Mouse (Mus musculus): ENCODE results near the gene Olfr74. TPM values are rescaled to one million over a fixed set of nuclear protein-coding genes. Genes with fewer than 3 reads are reported as not detected.

Olfr74 gene
- not detected for polyA plus RNA-seq (2014; fragmentation: Illumina TruSeq; extraction: RNeasy Lipid Tissue Mini Kit (QIAGEN cat#74804); ENCODE audit: insufficient read depth, low read depth, low replicate concordance)

DNA sequence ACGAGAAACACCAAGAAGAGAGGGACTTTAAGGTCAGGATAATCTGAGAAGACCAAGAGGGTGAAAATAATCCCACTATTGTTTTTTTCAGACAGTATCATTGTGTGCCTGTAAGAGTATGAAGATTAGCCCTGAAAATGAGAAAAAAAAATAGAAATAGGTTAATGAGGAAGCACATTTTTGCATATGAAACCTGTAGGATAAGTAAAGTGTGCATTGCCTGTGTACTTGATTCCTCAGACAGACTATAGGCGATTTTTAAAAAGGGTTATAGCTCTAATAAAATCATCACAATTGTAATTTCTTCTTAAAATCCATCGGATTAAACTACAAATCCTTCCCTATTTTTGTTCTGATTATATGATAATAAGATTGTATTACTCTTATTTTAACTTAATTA, at the start of gene Olfr74:
TSS of gene Olfr74 (minus strand) at position 101 of the 400 bp plus-strand sequence.

DNA sequence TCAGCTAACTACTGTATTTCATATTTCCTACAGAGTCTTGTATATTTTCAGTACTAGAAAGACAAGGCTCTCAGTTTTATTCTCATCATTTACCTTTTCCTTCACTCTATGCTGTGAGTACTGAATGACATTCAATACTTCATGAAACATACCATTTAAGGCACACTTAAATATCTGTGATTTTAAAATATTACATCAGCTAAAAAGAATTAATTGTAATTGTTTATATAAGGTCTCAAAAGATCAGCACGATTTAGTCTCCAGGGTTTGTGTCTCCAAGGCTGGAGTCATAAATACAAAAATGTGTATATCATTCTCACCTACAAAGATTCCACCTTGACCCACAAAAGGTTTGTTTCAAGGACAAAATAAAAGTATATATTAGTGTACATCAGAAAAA, 48.0 kb upstream of the Olfr74 start, which contains the start of gene Olfr1161:
TSS of gene Olfr1161 (plus strand) at position 301 of the 400 bp plus-strand sequence.

GRCm38 (mm10) chr2:88007515-88008318, 33.3 kb upstream of the Olfr74 start, which contains the start of gene Olfr1160:
Gene Olfr1160, minus strand, starts transcription at chr2:88008268.

DNA sequence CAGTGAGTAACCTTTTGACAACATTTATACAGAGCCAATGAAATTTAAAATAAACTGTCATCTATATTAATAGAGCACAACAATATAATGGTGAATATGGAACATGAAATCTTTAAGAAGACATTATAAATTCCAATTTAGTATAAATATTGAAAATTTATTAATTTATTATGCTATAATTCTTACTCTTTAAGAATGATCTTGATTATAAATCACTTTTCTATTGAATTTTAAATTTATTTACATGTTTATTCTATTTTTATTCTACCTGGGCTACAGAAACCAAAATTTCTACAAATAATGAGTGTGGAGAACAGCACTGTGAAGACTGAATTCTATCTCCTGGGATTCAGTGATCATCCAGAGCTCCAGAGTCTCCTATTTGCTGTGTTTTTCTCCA, 15.3 kb upstream of the Olfr74 start, which contains the start of gene Olfr1158:
TSS of gene Olfr1158 (plus strand) at position 301 of the 400 bp plus-strand sequence.

GRCm38 (mm10) chr2:87968199-87968598, 6.3 kb downstream of the Olfr74 start, which contains the start of gene Olfr1157:
Gene Olfr1157, minus strand, starts transcription at chr2:87968299.

GRCm38 (mm10) chr2:87953000-87953399, 21.5 kb downstream of the Olfr74 start, which contains the start of gene Olfr1156:
Gene Olfr1156, minus strand, starts transcription at chr2:87953100.

GRCm38 (mm10) chr2:87945037-87945436, 29.4 kb downstream of the Olfr74 start, which contains the start of gene Olfr1155:
Gene Olfr1155, minus strand, starts transcription at chr2:87945137.

Other genes starting within 250 kb of the Olfr74 start
- not detected for gene Olfr1138, start 234.7 kb downstream of the Olfr74 start, polyA plus RNA-seq (2014; fragmentation: Illumina TruSeq; extraction: RNeasy Lipid Tissue Mini Kit (QIAGEN cat#74804); ENCODE audit: insufficient read depth, low read depth, low replicate concordance)
- gene Olfr1140, start 230.9 kb downstream of the Olfr74 start, polyA plus RNA-seq (2014; fragmentation: Illumina TruSeq; extraction: RNeasy Lipid Tissue Mini Kit (QIAGEN cat#74804); ENCODE audit: insufficient read depth, low read depth, low replicate concordance): not detected
- not detected for gene Olfr1141, start 220.7 kb downstream of the Olfr74 start, polyA plus RNA-seq (2014; fragmentation: Illumina TruSeq; extraction: RNeasy Lipid Tissue Mini Kit (QIAGEN cat#74804); ENCODE audit: insufficient read depth, low read depth, low replicate concordance)
- not detected for gene Olfr152, start 195.2 kb downstream of the Olfr74 start, polyA plus RNA-seq (2014; fragmentation: Illumina TruSeq; extraction: RNeasy Lipid Tissue Mini Kit (QIAGEN cat#74804); ENCODE audit: insufficient read depth, low read depth, low replicate concordance)
- not detected for gene Olfr1143, start 174.1 kb downstream of the Olfr74 start, polyA plus RNA-seq (2014; fragmentation: Illumina TruSeq; extraction: RNeasy Lipid Tissue Mini Kit (QIAGEN cat#74804); ENCODE audit: insufficient read depth, low read depth, low replicate concordance)
- not detected for gene Olfr1145, start 164.8 kb downstream of the Olfr74 start, polyA plus RNA-seq (2014; fragmentation: Illumina TruSeq; extraction: RNeasy Lipid Tissue Mini Kit (QIAGEN cat#74804); ENCODE audit: insufficient read depth, low read depth, low replicate concordance)
- not detected for gene Olfr1148, start 144.1 kb downstream of the Olfr74 start, polyA plus RNA-seq (2014; fragmentation: Illumina TruSeq; extraction: RNeasy Lipid Tissue Mini Kit (QIAGEN cat#74804); ENCODE audit: insufficient read depth, low read depth, low replicate concordance)
- not detected for gene Olfr1150-ps1, start 130.7 kb downstream of the Olfr74 start, polyA plus RNA-seq (2014; fragmentation: Illumina TruSeq; extraction: RNeasy Lipid Tissue Mini Kit (QIAGEN cat#74804); ENCODE audit: insufficient read depth, low read depth, low replicate concordance)
- not detected for gene Olfr1151, start 118.8 kb downstream of the Olfr74 start, polyA plus RNA-seq (2014; fragmentation: Illumina TruSeq; extraction: RNeasy Lipid Tissue Mini Kit (QIAGEN cat#74804); ENCODE audit: insufficient read depth, low read depth, low replicate concordance)
- not detected for gene Olfr1152, start 108.2 kb downstream of the Olfr74 start, polyA plus RNA-seq (2014; fragmentation: Illumina TruSeq; extraction: RNeasy Lipid Tissue Mini Kit (QIAGEN cat#74804); ENCODE audit: insufficient read depth, low read depth, low replicate concordance)
- gene Olfr1153, start 79.7 kb downstream of the Olfr74 start, polyA plus RNA-seq (2014; fragmentation: Illumina TruSeq; extraction: RNeasy Lipid Tissue Mini Kit (QIAGEN cat#74804); ENCODE audit: insufficient read depth, low read depth, low replicate concordance): not detected
- gene Olfr1154, start 69.5 kb downstream of the Olfr74 start, polyA plus RNA-seq (2014; fragmentation: Illumina TruSeq; extraction: RNeasy Lipid Tissue Mini Kit (QIAGEN cat#74804); ENCODE audit: insufficient read depth, low read depth, low replicate concordance): not detected
- gene Olfr1155, start 29.5 kb downstream of the Olfr74 start, polyA plus RNA-seq (2014; fragmentation: Illumina TruSeq; extraction: RNeasy Lipid Tissue Mini Kit (QIAGEN cat#74804); ENCODE audit: insufficient read depth, low read depth, low replicate concordance): not detected
- gene Olfr1156, start 21.6 kb downstream of the Olfr74 start, polyA plus RNA-seq (2014; fragmentation: Illumina TruSeq; extraction: RNeasy Lipid Tissue Mini Kit (QIAGEN cat#74804); ENCODE audit: insufficient read depth, low read depth, low replicate concordance): not detected
- not detected for gene Olfr1157, start 6.4 kb downstream of the Olfr74 start, polyA plus RNA-seq (2014; fragmentation: Illumina TruSeq; extraction: RNeasy Lipid Tissue Mini Kit (QIAGEN cat#74804); ENCODE audit: insufficient read depth, low read depth, low replicate concordance)
- gene Olfr1158, start 15.4 kb upstream of the Olfr74 start, polyA plus RNA-seq (2014; fragmentation: Illumina TruSeq; extraction: RNeasy Lipid Tissue Mini Kit (QIAGEN cat#74804); ENCODE audit: insufficient read depth, low read depth, low replicate concordance): not detected
- gene Olfr1160, start 33.6 kb upstream of the Olfr74 start, polyA plus RNA-seq (2014; fragmentation: Illumina TruSeq; extraction: RNeasy Lipid Tissue Mini Kit (QIAGEN cat#74804); ENCODE audit: insufficient read depth, low read depth, low replicate concordance): not detected
- not detected for gene Olfr1161, start 48.1 kb upstream of the Olfr74 start, polyA plus RNA-seq (2014; fragmentation: Illumina TruSeq; extraction: RNeasy Lipid Tissue Mini Kit (QIAGEN cat#74804); ENCODE audit: insufficient read depth, low read depth, low replicate concordance)
- gene Olfr73, start 63.0 kb upstream of the Olfr74 start, polyA plus RNA-seq (2014; fragmentation: Illumina TruSeq; extraction: RNeasy Lipid Tissue Mini Kit (QIAGEN cat#74804); ENCODE audit: insufficient read depth, low read depth, low replicate concordance): not detected
- not detected for gene Olfr1162, start 76.5 kb upstream of the Olfr74 start, polyA plus RNA-seq (2014; fragmentation: Illumina TruSeq; extraction: RNeasy Lipid Tissue Mini Kit (QIAGEN cat#74804); ENCODE audit: insufficient read depth, low read depth, low replicate concordance)
- not detected for gene Olfr1163, start 97.2 kb upstream of the Olfr74 start, polyA plus RNA-seq (2014; fragmentation: Illumina TruSeq; extraction: RNeasy Lipid Tissue Mini Kit (QIAGEN cat#74804); ENCODE audit: insufficient read depth, low read depth, low replicate concordance)
- not detected for gene Olfr1164, start 119.3 kb upstream of the Olfr74 start, polyA plus RNA-seq (2014; fragmentation: Illumina TruSeq; extraction: RNeasy Lipid Tissue Mini Kit (QIAGEN cat#74804); ENCODE audit: insufficient read depth, low read depth, low replicate concordance)
- gene Olfr1166, start 153.6 kb upstream of the Olfr74 start, polyA plus RNA-seq (2014; fragmentation: Illumina TruSeq; extraction: RNeasy Lipid Tissue Mini Kit (QIAGEN cat#74804); ENCODE audit: insufficient read depth, low read depth, low replicate concordance): not detected
- gene Olfr1167, start 180.5 kb upstream of the Olfr74 start, polyA plus RNA-seq (2014; fragmentation: Illumina TruSeq; extraction: RNeasy Lipid Tissue Mini Kit (QIAGEN cat#74804); ENCODE audit: insufficient read depth, low read depth, low replicate concordance): not detected
- not detected for gene Olfr1168, start 207.2 kb upstream of the Olfr74 start, polyA plus RNA-seq (2014; fragmentation: Illumina TruSeq; extraction: RNeasy Lipid Tissue Mini Kit (QIAGEN cat#74804); ENCODE audit: insufficient read depth, low read depth, low replicate concordance)